Mouse (Mus musculus) cerebellum, adult 2 months (tissue): ENCODE data around the gene Palld.

Experiments
- CTCF ChIP-seq: fragments of 200-500 bp; IDR thresholded peaks from 2 replicates; pipeline ENCODE4 v1.5.1; 2011; ENCODE audit warnings: low read depth, mild to moderate bottlenecking, control low read depth, low read length, moderate library complexity, borderline replicate concordance; ENCODE audit not compliant: insufficient read depth
- POLR2A ChIP-seq: fragments of 200-500 bp; IDR thresholded peaks from 2 replicates; pipeline ENCODE4 v1.6.1; 2011; ENCODE audit warnings: low read length, control low read depth, borderline replicate concordance; ENCODE audit not compliant: insufficient read depth

DNA sequence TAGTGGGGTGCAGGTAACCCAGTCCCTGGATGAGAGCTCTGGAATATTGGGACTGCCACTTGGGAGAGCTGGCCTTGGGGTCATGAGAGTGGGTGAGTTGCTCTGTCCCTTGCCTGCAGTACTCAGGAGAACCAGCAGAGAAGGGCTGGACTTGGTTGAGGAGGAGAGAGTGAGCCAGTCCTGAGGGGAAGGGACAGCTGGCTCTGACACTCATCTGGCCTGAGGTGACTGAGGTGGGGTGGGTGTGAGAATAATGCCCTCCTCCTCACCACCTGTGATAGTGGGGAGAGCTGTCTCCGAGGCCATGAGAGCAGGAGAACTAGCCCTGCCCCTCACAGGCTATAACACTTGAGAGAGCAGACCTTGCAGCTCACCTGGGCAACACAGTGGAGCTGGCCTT lies 5.1 kb downstream of the Palld start:
- no peak for TF ChIP-seq CTCF
- TF ChIP-seq POLR2A, result no peak
